Mouse (Mus musculus) intestine, postnatal 0 days (tissue): ENCODE measurements around the gene Esrp2. TPM values are rescaled to one million over a fixed set of nuclear protein-coding genes. Genes with fewer than 3 reads are reported as not detected.

ENCODE experiments used
- ATAC-seq: fragments of 200-750 bp; cut with Nextera tagmentation; 2 replicates; pipeline ENCODE4 v1.8.0; 2017; ENCODE audit warnings: mild to moderate bottlenecking, moderate TSS enrichment, moderate library complexity
- H3K27ac ChIP-seq: fragments of 300-500 bp; sonication (generic); 2 replicates; pipeline ENCODE4 v1.5.1; 2014; ENCODE audit warnings: mild to moderate bottlenecking, low read depth, low read length, moderate library complexity
- H3K27me3 ChIP-seq: fragments of 300-500 bp; sonication (generic); replicated peaks from 2 replicates; pipeline ENCODE4 v1.6.1; 2014; ENCODE audit warnings: low read length, mixed read lengths; ENCODE audit not compliant: control insufficient read depth, insufficient read depth
- H3K36me3 ChIP-seq: fragments of 300-500 bp; sonication (generic); 2 replicates; pipeline ENCODE4 v1.6.1; 2014; ENCODE audit warnings: mild to moderate bottlenecking, moderate library complexity; ENCODE audit not compliant: control insufficient read depth, insufficient read depth
- H3K4me1 ChIP-seq: fragments of 300-500 bp; sonication (generic); replicated peaks from 2 replicates; pipeline ENCODE4 v1.6.1; 2014; ENCODE audit warnings: antibody characterized with exemption, low read length, mixed read lengths; ENCODE audit not compliant: control insufficient read depth, insufficient read depth
- H3K4me2 ChIP-seq: fragments of 300-500 bp; sonication (generic); replicated peaks from 2 replicates; pipeline ENCODE4 v1.6.1; 2014; ENCODE audit warnings: low read depth, mild to moderate bottlenecking, moderate library complexity
- H3K4me3 ChIP-seq: fragments of 300-500 bp; sonication (generic); 2 replicates; pipeline ENCODE4 v1.5.1; 2014; ENCODE audit warnings: low read depth, low read length
- H3K9ac ChIP-seq: fragments of 300-500 bp; sonication (generic); 2 replicates; pipeline ENCODE4 v1.6.1; 2014; ENCODE audit warnings: mild to moderate bottlenecking, low read depth, low read length
- H3K9me3 ChIP-seq: fragments of 300-500 bp; sonication (generic); 2 replicates; pipeline ENCODE4 v1.6.1; 2016; ENCODE audit warnings: mixed run types; ENCODE audit not compliant: control insufficient read depth
- CTCF ChIP-seq: sonication (generic); IDR thresholded peaks from 2 replicates; pipeline ENCODE4 v1.5.1; 2016; ENCODE audit warnings: low read depth, mild to moderate bottlenecking, control low read depth, antibody characterized with exemption, moderate library complexity
- WGBS: fragments of 180-500 bp; shearing (Covaris S2); extraction: QIAGEN DNeasy Blood & Tissue Kit; methylation state at CpG from one replicate; pipeline ENCODE4 v1.1.7; 2014; 5-methylcytosine and 5-hydroxymethylcytosine counted together
- polyA plus RNA-seq: library from polyadenylated mRNA; unstranded; fragments of >200 nt; fragmentation: Nextera tagmentation; extraction: Ambion mirVana; gene quantifications from 2 replicates; pipeline ENCODE4 v1.2.1, GENCODE M21; 2015

Esrp2 gene
- polyA plus RNA-seq, 1 experiment from 2014 or later: 11.0 TPM

DNA sequence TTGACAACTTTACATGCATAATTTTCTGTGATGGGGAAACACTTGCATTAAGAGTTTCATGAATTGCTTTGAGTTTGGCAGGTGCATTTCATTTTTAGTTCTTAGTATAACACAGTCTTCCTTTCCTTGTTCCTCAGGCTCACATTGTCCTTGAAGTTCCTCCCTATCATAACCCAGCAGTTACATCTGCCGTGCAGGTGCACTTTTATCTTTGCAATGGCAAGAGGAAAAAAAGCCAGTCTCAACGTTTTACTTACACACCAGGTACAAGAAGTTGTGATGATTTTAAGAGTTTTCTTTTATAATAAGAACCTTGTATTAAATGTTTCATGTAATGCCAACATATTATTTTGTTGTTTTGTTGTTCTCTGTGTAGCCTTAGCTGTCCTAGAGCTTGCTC is 32.9 kb downstream of the Esrp2 start:
- WGBS: 64% methylated on average over 2 of the region's 2 CpGs
- peaks cover 40% of the 10 kb centered on the region for H3K36me3 ChIP-seq

DNA sequence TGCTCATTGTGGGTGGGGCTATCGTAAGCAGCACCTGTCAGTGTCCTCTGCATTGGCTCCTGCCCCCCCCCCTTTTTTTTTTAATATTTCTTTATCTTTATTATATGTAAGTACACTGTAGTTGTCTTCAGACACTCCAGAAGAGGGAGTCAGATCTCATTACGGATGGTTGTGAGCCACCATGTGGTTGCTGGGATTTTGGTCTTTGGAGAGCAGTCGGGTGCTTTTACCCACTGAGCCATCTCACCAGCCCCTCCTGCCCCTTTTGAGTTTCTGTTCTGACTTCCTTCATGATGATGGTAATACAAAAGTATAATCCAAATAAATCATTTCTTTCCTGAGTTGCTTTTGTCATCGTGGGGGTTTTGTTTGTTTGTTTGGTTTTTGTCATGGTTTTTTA is 34.5 kb downstream of the Esrp2 start:
- no peak overlapping the region for H3K27ac ChIP-seq
- TF ChIP-seq CTCF: no peak
- ATAC-seq: no peak
- WGBS: 80% methylated on average over 4 of the region's 4 CpGs
- H3K27me3 ChIP-seq: no peaks in the 10 kb centered on the region
- H3K4me2 ChIP-seq: no peak overlapping the region
- no peaks in the 10 kb centered on the region for H3K4me1 ChIP-seq
- peaks cover 29% of the 10 kb centered on the region for H3K36me3 ChIP-seq
- no peaks in the 10 kb centered on the region for H3K9me3 ChIP-seq
- H3K4me3 ChIP-seq: no peak overlapping the region
- no peak overlapping the region for H3K9ac ChIP-seq

More for the DNA sequence above, 32.9 kb downstream of the Esrp2 start:
- TF ChIP-seq CTCF: no peak
- H3K27me3 ChIP-seq: no peaks in the 10 kb centered on the region
- H3K27ac ChIP-seq: no peak overlapping the region
- no peaks in the 10 kb centered on the region for H3K9me3 ChIP-seq
- no peak overlapping the region for H3K9ac ChIP-seq
- no peak overlapping the region for H3K4me3 ChIP-seq
- no peaks in the 10 kb centered on the region for H3K4me1 ChIP-seq
- ATAC-seq: no peak
- H3K4me2 ChIP-seq: no peak overlapping the region

Other genes with a start within 250 kb of the Esrp2 start
- gene Nrn1l, start 243.4 kb downstream of the Esrp2 start, polyA plus RNA-seq: 0.35 TPM in 1 of 2 replicates, not detected in the other
- gene Pskh1, start 236.5 kb downstream of the Esrp2 start, polyA plus RNA-seq: 11.0 and 12.5 TPM in 2 replicates
- gene Ctrl, start 203.1 kb downstream of the Esrp2 start, polyA plus RNA-seq: 0.63 and 1.4 TPM in 2 replicates
- 186 and 204 TPM in 2 replicates for gene Psmb10, start 198.5 kb downstream of the Esrp2 start, polyA plus RNA-seq
- 0.20 and 0.37 TPM in 2 replicates for gene Lcat, start 193.6 kb downstream of the Esrp2 start, polyA plus RNA-seq
- 6.8 and 8.0 TPM in 2 replicates for gene Slc12a4, start 170.9 kb downstream of the Esrp2 start, polyA plus RNA-seq
- not detected in 2 replicates for gene Dpep3, start 157.5 kb downstream of the Esrp2 start, polyA plus RNA-seq
- gene Dus2, start 145.6 kb downstream of the Esrp2 start, polyA plus RNA-seq: 7.6 and 8.3 TPM in 2 replicates
- gene Dpep2nb, start 131.0 kb downstream of the Esrp2 start, polyA plus RNA-seq: not detected in 2 replicates
- gene Ddx28, start 125.1 kb downstream of the Esrp2 start, polyA plus RNA-seq: 7.5 and 8.5 TPM in 2 replicates
- gene Nfatc3, start 78.1 kb downstream of the Esrp2 start, polyA plus RNA-seq: 3.1 and 4.1 TPM in 2 replicates
- gene Pla2g15, start 13.4 kb upstream of the Esrp2 start, polyA plus RNA-seq: 7.4 and 7.9 TPM in 2 replicates
- gene Slc7a6, start 31.9 kb upstream of the Esrp2 start, polyA plus RNA-seq: 18.0 and 18.4 TPM in 2 replicates
- gene Slc7a6os, start 74.0 kb upstream of the Esrp2 start, polyA plus RNA-seq: 17.0 and 21.0 TPM in 2 replicates
- 11.7 and 12.2 TPM in 2 replicates for gene Prmt7, start 74.0 kb upstream of the Esrp2 start, polyA plus RNA-seq
- gene Smpd3, start 201.0 kb upstream of the Esrp2 start, polyA plus RNA-seq: 10.6 and 11.8 TPM in 2 replicates